Comparison of ENCODE assay signal across 8 mouse cellular contexts in genomic region chr1:133032981-133033315, GRCm38 (mm10). TPM values are rescaled to one million over a fixed set of nuclear protein-coding genes. Genes with fewer than 3 reads are reported as not detected.
DNase-seq lines count a peak whose midpoint lies in the region; ATAC-seq and TF ChIP-seq lines count a peak whose summit lies in the region.

No protein-coding gene starts in this region.

- TF ChIP-seq CTCF in intestine, postnatal 0 days (IDR thresholded peaks at IDR 0.05; ENCODE audit: low read depth) = no peak

- WGBS in kidney, embryonic 15.5 days = 15% methylated on average over 5 of the region's 5 CpGs
- WGBS in embryonic facial prominence, embryonic 13.5 days = 9% methylated on average over 5 of the region's 5 CpGs
- WGBS in intestine, postnatal 0 days = 11% methylated on average over 5 of the region's 5 CpGs
- 9% methylated on average over 5 of the region's 5 CpGs for WGBS in neural tube, embryonic 12.5 days

- H3K27ac ChIP-seq in kidney, embryonic 15.5 days = peak overlapping the region; percentile 79
- H3K27ac ChIP-seq in embryonic facial prominence, embryonic 13.5 days = peak overlapping the region; percentile 86
- H3K27ac ChIP-seq in intestine, postnatal 0 days (ENCODE audit: low read depth, low read length) = no peak overlapping the region
- no peak overlapping the region for H3K27ac ChIP-seq in neural tube, embryonic 12.5 days

- H3K4me3 ChIP-seq in kidney, embryonic 15.5 days (replicated peaks) = peak overlapping the region; percentile 65
- H3K4me3 ChIP-seq in embryonic facial prominence, embryonic 13.5 days = peak overlapping the region; percentile 60
- peak overlapping the region; percentile 57 for H3K4me3 ChIP-seq in intestine, postnatal 0 days (ENCODE audit: low read depth, low read length)
- peak overlapping the region; percentile 41 for H3K4me3 ChIP-seq in neural tube, embryonic 12.5 days

- H3K9me3 ChIP-seq in kidney, embryonic 15.5 days (replicated peaks) = no peaks in the 10 kb centered on the region
- no peaks in the 10 kb centered on the region for H3K9me3 ChIP-seq in embryonic facial prominence, embryonic 13.5 days
- no peaks in the 10 kb centered on the region for H3K9me3 ChIP-seq in intestine, postnatal 0 days (ENCODE audit: control insufficient read depth)
- no peaks in the 10 kb centered on the region for H3K9me3 ChIP-seq in neural tube, embryonic 12.5 days

- H3K4me1 ChIP-seq in kidney, embryonic 15.5 days = peaks cover 9% of the 10 kb centered on the region
- peaks cover 7% of the 10 kb centered on the region; the same call in 1 of the 2 replicates for H3K4me1 ChIP-seq in embryonic facial prominence, embryonic 13.5 days
- no peaks in the 10 kb centered on the region for H3K4me1 ChIP-seq in intestine, postnatal 0 days (replicated peaks; ENCODE audit: control insufficient read depth, insufficient read depth, low read length)
- peaks cover 11% of the 10 kb centered on the region for H3K4me1 ChIP-seq in neural tube, embryonic 12.5 days

- H3K9ac ChIP-seq in kidney, embryonic 15.5 days = peak overlapping the region; percentile 43
- H3K9ac ChIP-seq in embryonic facial prominence, embryonic 13.5 days = peak overlapping the region; percentile 74
- H3K9ac ChIP-seq in intestine, postnatal 0 days (ENCODE audit: low read depth, low read length) = no peak overlapping the region
- peak overlapping the region; percentile 36 for H3K9ac ChIP-seq in neural tube, embryonic 12.5 days

- H3K36me3 ChIP-seq in kidney, embryonic 15.5 days = no peaks in the 10 kb centered on the region
- H3K36me3 ChIP-seq in embryonic facial prominence, embryonic 13.5 days = no peaks in the 10 kb centered on the region
- no peaks in the 10 kb centered on the region; the same call in 1 of the 2 replicates for H3K36me3 ChIP-seq in intestine, postnatal 0 days (ENCODE audit: control insufficient read depth, insufficient read depth)
- H3K36me3 ChIP-seq in neural tube, embryonic 12.5 days = no peaks in the 10 kb centered on the region

- peak overlapping the region; percentile 57 for H3K4me2 ChIP-seq in kidney, embryonic 15.5 days
- H3K4me2 ChIP-seq in embryonic facial prominence, embryonic 13.5 days = peak overlapping the region; percentile 66
- H3K4me2 ChIP-seq in intestine, postnatal 0 days (replicated peaks; ENCODE audit: low read depth) = peak overlapping the region; percentile 60
- peak overlapping the region; percentile 63 for H3K4me2 ChIP-seq in neural tube, embryonic 12.5 days (replicated peaks)

- peak; percentile 23; the same call in 1 of the 2 replicates for ATAC-seq in kidney, embryonic 15.5 days (replicated peaks; ENCODE audit: low FRiP score)
- ATAC-seq in embryonic facial prominence, embryonic 13.5 days (ENCODE audit: insufficient number of reproducible peaks, insufficient read depth, low FRiP score, low TSS enrichment, low read depth) = no peak
- no peak for ATAC-seq in intestine, postnatal 0 days
- no peak for ATAC-seq in neural tube, embryonic 12.5 days (ENCODE audit: low FRiP score, low read depth)

- H3K27me3 ChIP-seq in kidney, embryonic 15.5 days = no peaks in the 10 kb centered on the region
- no peaks in the 10 kb centered on the region for H3K27me3 ChIP-seq in embryonic facial prominence, embryonic 13.5 days
- H3K27me3 ChIP-seq in intestine, postnatal 0 days (replicated peaks; ENCODE audit: control insufficient read depth, insufficient read depth, low read length) = no peaks in the 10 kb centered on the region
- H3K27me3 ChIP-seq in neural tube, embryonic 12.5 days (replicated peaks) = no peaks in the 10 kb centered on the region

- DNase-seq in kidney, adult 11 months = no peak
- no peak for DNase-seq in thymus, postnatal 10 days (ENCODE audit: low spot score in 2 of 2)
- DNase-seq in gastrocnemius, adult 8-10 months (ENCODE audit: low spot score in 2 of 2) = no peak
- no peak for DNase-seq in frontal cortex, postnatal 10 days (ENCODE audit: low spot score in 2 of 2)

RNA-seq across cellular contexts. Expression of gene Mdm4, which starts 2.6 kb away (rescaled TPM):
- polyA plus RNA-seq in kidney, embryonic 15.5 days (2015; fragmentation: Nextera tagmentation; extraction: Ambion mirVana) = 32.4 and 32.6 TPM in 2 replicates
- 41.9 and 46.5 TPM in 2 replicates for polyA plus RNA-seq in embryonic facial prominence, embryonic 13.5 days (2015; fragmentation: Nextera tagmentation; extraction: Ambion mirVana)
- 10.0 and 13.1 TPM in 2 replicates for polyA plus RNA-seq in intestine, postnatal 0 days (2015; fragmentation: Nextera tagmentation; extraction: Ambion mirVana)
- polyA plus RNA-seq in neural tube, embryonic 12.5 days (2016; fragmentation: Nextera tagmentation; extraction: Ambion mirVana) = 39.2 and 39.5 TPM in 2 replicates
- total RNA-seq in gastrocnemius, adult 8-10 months (2022) = 10 to 100 TPM; 18.7 to 25.6 (median 21.5) TPM

RNA-seq across cellular contexts. Expression of gene Pik3c2b, which starts 12.5 kb away (rescaled TPM):
- polyA plus RNA-seq in kidney, embryonic 15.5 days (2015; fragmentation: Nextera tagmentation; extraction: Ambion mirVana) = 6.1 and 6.3 TPM in 2 replicates
- polyA plus RNA-seq in embryonic facial prominence, embryonic 13.5 days (2015; fragmentation: Nextera tagmentation; extraction: Ambion mirVana) = 7.4 and 7.9 TPM in 2 replicates
- polyA plus RNA-seq in intestine, postnatal 0 days (2015; fragmentation: Nextera tagmentation; extraction: Ambion mirVana) = 3.1 TPM in 2 replicates
- polyA plus RNA-seq in neural tube, embryonic 12.5 days (2016; fragmentation: Nextera tagmentation; extraction: Ambion mirVana) = 18.0 and 18.1 TPM in 2 replicates
- total RNA-seq in gastrocnemius, adult 8-10 months (2022) = 10 to 100 TPM in 3 of 4 experiments, 1 to 10 TPM in 1; 9.2 to 12.8 (median 11.0) TPM

Comparison
In these comparisons a context has a peak if more than half of its experiments do, and no peak if none do; other contexts are left out.
1. H3K27ac ChIP-seq: peak in kidney, embryonic 15.5 days (single experiment) and embryonic facial prominence, embryonic 13.5 days (single experiment); none in intestine, postnatal 0 days (single experiment) and neural tube, embryonic 12.5 days (single experiment).
2. Peak in every context shown above with its lines, with median percentiles within 50 percentile points of each other: H3K4me2 ChIP-seq and H3K4me3 ChIP-seq.